8 mouse cellular contexts compared by ENCODE assay signal in the genomic region with DNA sequence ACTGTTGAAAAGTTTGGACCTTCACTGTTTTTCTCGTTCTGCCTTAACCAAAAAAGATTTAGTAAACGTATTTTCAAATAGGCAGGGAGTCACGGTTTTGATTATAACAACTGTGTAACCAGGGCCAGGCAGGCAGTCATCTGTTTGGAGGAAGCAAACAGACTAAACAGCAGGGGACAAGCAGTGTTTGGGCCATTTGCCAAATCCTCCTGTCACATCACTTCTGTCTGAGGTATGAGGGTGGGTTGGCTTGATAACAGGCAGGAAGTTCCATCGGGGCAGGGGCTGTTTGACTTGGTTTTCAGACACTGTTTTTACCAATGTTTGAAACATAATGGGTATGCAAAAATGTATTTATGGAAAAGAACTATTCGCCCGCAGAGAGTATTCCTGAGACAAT. TPM values are rescaled to one million over a fixed set of nuclear protein-coding genes. Genes with fewer than 3 reads are reported as not detected.
DNase-seq lines count a peak whose midpoint lies in the region; ATAC-seq lines count a peak whose summit lies in the region.

No protein-coding gene starts in this region.

- no peak overlapping the region for H3K4me3 ChIP-seq in heart, embryonic 14.5 days (ENCODE audit: control insufficient read depth in 1 of 2, insufficient read depth in 1 of 2, low read depth in 1 of 2, low read length in 2 of 2)

- no peaks in the 10 kb centered on the region for H3K36me3 ChIP-seq in heart, embryonic 14.5 days (ENCODE audit: control insufficient read depth, insufficient read depth, low read length)

- peak overlapping the region; percentile 47 for H3K4me2 ChIP-seq in heart, embryonic 14.5 days (ENCODE audit: low read length)

- no peaks in the 10 kb centered on the region for H3K9me3 ChIP-seq in heart, embryonic 14.5 days (ENCODE audit: control insufficient read depth, low read length)

- peak overlapping the region; percentile 38 for H3K9ac ChIP-seq in heart, embryonic 14.5 days (ENCODE audit: low read length)

- H3K4me1 ChIP-seq in heart, embryonic 14.5 days (ENCODE audit: control insufficient read depth in 2 of 2, insufficient read depth in 2 of 2, low read length in 2 of 2), result peaks cover 14 to 75% of the 10 kb centered on the region in 2 experiments

- peak overlapping the region; percentile 42 to 57 for H3K27ac ChIP-seq in heart, embryonic 14.5 days (replicated peaks in 1 of 2; ENCODE audit: control insufficient read depth in 1 of 2, insufficient read depth in 1 of 2, low read depth in 2 of 2, low read length in 2 of 2)

- peak; percentile 46 for DNase-seq in kidney, postnatal 14 days
- DNase-seq in kidney, adult 18-20 months, result no peak
- DNase-seq in cerebellum, adult 8-10 months, result peak; percentile 46
- DNase-seq in lung, postnatal 25 days (ENCODE audit: low spot score), result peak; percentile 51
- DNase-seq in yolk sac, embryonic 10.5 days (ENCODE audit: low spot score), result no peak
- no peak for DNase-seq in gastrocnemius, postnatal 36 days
- DNase-seq in layer of hippocampus, adult 8-10 months (ENCODE audit: low spot score in 2 of 2), result no peak

- no peaks in the 10 kb centered on the region for H3K27me3 ChIP-seq in heart, embryonic 14.5 days (ENCODE audit: control insufficient read depth, insufficient read depth, low read length)

- 0 out of 2 replicates have a peak, but pooled peaks have one; percentile 28 for ATAC-seq in heart, embryonic 14.5 days (ENCODE audit: insufficient number of reproducible peaks, insufficient read depth, low FRiP score, low read depth)

- 16% methylated on average over 6 of the region's 6 CpGs for WGBS in heart, embryonic 14.5 days

- intact Hi-C loops in gastrocnemius, postnatal 36 days (cut with DNase I), result no loop called here

RNA-seq across cellular contexts. Expression of gene Zfand3, which starts 22.1 kb away (rescaled TPM):
- polyA plus RNA-seq in heart, embryonic 14.5 days (2014; fragmentation: Nextera tagmentation; extraction: Ambion mirVana), result 39.8 and 48.1 TPM in 2 replicates
- total RNA-seq in gastrocnemius, postnatal 36 days (2021), result 100 to 1,000 TPM; 155 to 159 TPM
- total RNA-seq in layer of hippocampus, adult 8-10 months (2022), result 100 to 1,000 TPM; 100 to 122 (median 109) TPM

RNA-seq across cellular contexts. Expression of gene Mdga1, which starts 56.7 kb away (rescaled TPM):
- 6.3 and 6.6 TPM in 2 replicates for polyA plus RNA-seq in heart, embryonic 14.5 days (2014; fragmentation: Nextera tagmentation; extraction: Ambion mirVana)
- total RNA-seq in gastrocnemius, postnatal 36 days (2021), result 10 to 100 TPM; 44.9 to 47.7 TPM
- total RNA-seq in layer of hippocampus, adult 8-10 months (2022), result 10 to 100 TPM; 51.9 to 62.7 (median 57.1) TPM

Comparison
In these comparisons a context has a peak if more than half of its experiments do, and no peak if none do; other contexts are left out.
1. DNase-seq: peak in kidney, postnatal 14 days (single experiment), cerebellum, adult 8-10 months (single experiment) and lung, postnatal 25 days (single experiment); none in kidney, adult 18-20 months (single experiment), yolk sac, embryonic 10.5 days (single experiment), gastrocnemius, postnatal 36 days (0 of 2) and layer of hippocampus, adult 8-10 months (0 of 2).